Mouse (Mus musculus) CH12.LX (cell line): ENCODE results near the gene Fap. TPM values are rescaled to one million over a fixed set of nuclear protein-coding genes. Genes with fewer than 3 reads are reported as not detected.

ENCODE experiments used
- DNase-seq: peaks from one replicate; pipeline ENCODE4 v3.0.0-alpha.2; 2013; ENCODE audit errors: extremely low read depth
- H3K27ac ChIP-seq: 2 replicates; pipeline ENCODE4 v1.5.1; 2012; ENCODE audit warnings: low read depth, mild to moderate bottlenecking, control low read depth, moderate library complexity; ENCODE audit not compliant: insufficient read depth
- H3K27me3 ChIP-seq: replicated peaks from 2 replicates; pipeline ENCODE3; 2012; ENCODE audit warnings: inconsistent platforms
- H3K36me3 ChIP-seq, 2 experiments: replicated peaks in 1 of 2; 2 replicates each; pipeline versions ENCODE3 to v1.6.1; 2012; ENCODE audit warnings: inconsistent platforms in 1 of 2, low read length in 1 of 2, mild to moderate bottlenecking in 1 of 2, mixed read lengths in 1 of 2, moderate library complexity in 1 of 2; ENCODE audit not compliant: control insufficient read depth in 1 of 2, insufficient read depth in 1 of 2
- H3K4me1 ChIP-seq, 2 experiments: 2 replicates each; pipeline ENCODE4 v1.6.1; 2012; ENCODE audit warnings: inconsistent platforms in 1 of 2, moderate library complexity in 1 of 2; ENCODE audit not compliant: insufficient read depth in 2 of 2, control insufficient read depth in 1 of 2
- H3K4me2 ChIP-seq: 2 replicates; pipeline ENCODE4 v1.6.1; 2012; ENCODE audit warnings: low read depth, mild to moderate bottlenecking, control low read depth; ENCODE audit not compliant: poor library complexity, insufficient read depth, severe bottlenecking
- H3K4me3 ChIP-seq, 3 experiments: fragments of 150-350 bp in 1 of 3; sonication (generic) in 1 of 3; replicated peaks in 1 of 3; 2 replicates each; pipeline versions ENCODE3 to v1.5.1; 2011 to 2012; ENCODE audit warnings: low read depth in 2 of 3, low read length in 2 of 3, mild to moderate bottlenecking in 2 of 3, moderate library complexity in 2 of 3, control low read depth in 1 of 3, improper control_type of control experiment in 1 of 3, inconsistent platforms in 1 of 3, mixed read lengths in 1 of 3; ENCODE audit not compliant: poor library complexity in 1 of 3
- H3K79me2 ChIP-seq: replicated peaks from 2 replicates; pipeline ENCODE4 v1.6.1; 2012; ENCODE audit warnings: mild to moderate bottlenecking, moderate library complexity; ENCODE audit not compliant: control insufficient read depth, poor library complexity, insufficient read depth, severe bottlenecking; ENCODE audit errors: extremely low read depth
- H3K9ac ChIP-seq: 2 replicates; pipeline ENCODE4 v1.6.1; 2012; ENCODE audit warnings: low read depth, mild to moderate bottlenecking, control low read depth, moderate library complexity; ENCODE audit not compliant: insufficient read depth
- H3K9me3 ChIP-seq: replicated peaks from 2 replicates; pipeline ENCODE3; 2012; ENCODE audit warnings: low read length, inconsistent platforms, mixed read lengths
- BHLHE40 ChIP-seq: IDR thresholded peaks from 2 replicates; pipeline ENCODE4 v1.6.1; 2011; ENCODE audit warnings: mild to moderate bottlenecking, low read depth, low read length, improper control_type of control experiment
- CHD1 ChIP-seq: IDR thresholded peaks from 2 replicates; pipeline ENCODE4 v1.6.1; 2012; ENCODE audit warnings: low read depth, low read length, improper control_type of control experiment, inconsistent platforms
- CHD2 ChIP-seq: IDR thresholded peaks from 2 replicates; pipeline ENCODE4 v1.6.1; 2011; ENCODE audit warnings: low read length, improper control_type of control experiment
- CTCF ChIP-seq, 2 experiments: IDR thresholded peaks in 1 of 2; conservative IDR thresholded peaks in 1 of 2; 2 replicates each; pipeline ENCODE4 v1.5.1; 2011 to 2012; ENCODE audit warnings: low read depth in 2 of 2, low read length in 2 of 2, improper control_type of control experiment in 1 of 2, inconsistent platforms in 1 of 2, mild to moderate bottlenecking in 1 of 2, moderate library complexity in 1 of 2
- E2F4 ChIP-seq: IDR thresholded peaks from 2 replicates; pipeline ENCODE4 v1.6.1; 2011; ENCODE audit warnings: low read depth, low read length, improper control_type of control experiment; ENCODE audit not compliant: insufficient replicate concordance
- ELF1 ChIP-seq: IDR thresholded peaks from 2 replicates; pipeline ENCODE4 v1.6.1; 2014; ENCODE audit warnings: low read depth, mild to moderate bottlenecking, inconsistent platforms, low read length, improper control_type of control experiment
- EP300 ChIP-seq: IDR thresholded peaks from 2 replicates; pipeline ENCODE4 v1.6.1; 2011; ENCODE audit warnings: low read length, improper control_type of control experiment
- ETS1 ChIP-seq: conservative IDR thresholded peaks from 2 replicates; pipeline ENCODE4 v1.6.1; 2012; ENCODE audit warnings: low read depth, mild to moderate bottlenecking, inconsistent platforms, low read length, improper control_type of control experiment, moderate library complexity
- HCFC1 ChIP-seq: IDR thresholded peaks from 2 replicates; pipeline ENCODE4 v1.6.1; 2012; ENCODE audit warnings: low read depth, mild to moderate bottlenecking, inconsistent platforms, low read length, improper control_type of control experiment
- IRF4 ChIP-seq: IDR thresholded peaks from 2 replicates; pipeline ENCODE4 v1.6.1; 2014; ENCODE audit warnings: low read depth, mild to moderate bottlenecking, inconsistent platforms, low read length, improper control_type of control experiment
- JUN ChIP-seq: IDR thresholded peaks from 2 replicates; pipeline ENCODE4 v1.6.1; 2011; ENCODE audit warnings: low read depth, mild to moderate bottlenecking, low read length, improper control_type of control experiment, moderate library complexity; ENCODE audit not compliant: insufficient read depth
- JUND ChIP-seq: conservative IDR thresholded peaks from 2 replicates; pipeline ENCODE4 v1.6.1; 2011; ENCODE audit warnings: low read depth, low read length, improper control_type of control experiment
- KAT2A ChIP-seq: IDR thresholded peaks from 2 replicates; pipeline ENCODE4 v1.6.1; 2012; ENCODE audit warnings: low read length, improper control_type of control experiment, inconsistent platforms; ENCODE audit not compliant: insufficient replicate concordance
- MAFK ChIP-seq: IDR thresholded peaks from 2 replicates; pipeline ENCODE4 v1.6.1; 2011; ENCODE audit warnings: low read length, improper control_type of control experiment; ENCODE audit not compliant: insufficient replicate concordance
- MAX ChIP-seq: IDR thresholded peaks from 2 replicates; pipeline ENCODE4 v1.6.1; 2011; ENCODE audit warnings: low read length, improper control_type of control experiment
- MAZ ChIP-seq: IDR thresholded peaks from 2 replicates; pipeline ENCODE4 v1.6.1; 2012; ENCODE audit warnings: low read depth, mild to moderate bottlenecking, inconsistent platforms, low read length, improper control_type of control experiment, moderate library complexity
- MEF2A ChIP-seq: IDR thresholded peaks from 2 replicates; pipeline ENCODE4 v1.6.1; 2014; ENCODE audit warnings: low read depth, mild to moderate bottlenecking, inconsistent platforms, low read length, improper control_type of control experiment, borderline replicate concordance
- MXI1 ChIP-seq: IDR thresholded peaks from 2 replicates; pipeline ENCODE4 v1.6.1; 2011; ENCODE audit warnings: mild to moderate bottlenecking, low read depth, low read length, improper control_type of control experiment
- MYC ChIP-seq: IDR thresholded peaks from 2 replicates; pipeline ENCODE4 v1.6.1; 2011; ENCODE audit warnings: low read depth, mild to moderate bottlenecking, improper control_type of control experiment, low read length
- NELFE ChIP-seq: IDR thresholded peaks from 2 replicates; pipeline ENCODE4 v1.6.1; 2011; ENCODE audit warnings: low read depth, low read length, improper control_type of control experiment
- NRF1 ChIP-seq: IDR thresholded peaks from 2 replicates; pipeline ENCODE4 v1.6.1; 2014; ENCODE audit warnings: low read depth, mild to moderate bottlenecking, inconsistent platforms, low read length, improper control_type of control experiment, moderate library complexity
- PAX5 ChIP-seq: IDR thresholded peaks from 2 replicates; pipeline ENCODE4 v1.6.1; 2012; ENCODE audit warnings: low read length, inconsistent platforms, mixed read lengths
- POLR2A ChIP-seq: IDR thresholded peaks from 2 replicates; pipeline ENCODE4 v1.6.1; 2011; ENCODE audit warnings: low read depth, mild to moderate bottlenecking, improper control_type of control experiment, low read length
- POLR2AphosphoS2 ChIP-seq: IDR thresholded peaks from 2 replicates; pipeline ENCODE4 v1.6.1; 2011; ENCODE audit warnings: low read depth, low read length, improper control_type of control experiment
- RAD21 ChIP-seq: IDR thresholded peaks from 2 replicates; pipeline ENCODE4 v1.6.1; 2011; ENCODE audit warnings: low read depth, mild to moderate bottlenecking, low read length, improper control_type of control experiment, moderate library complexity
- RCOR1 ChIP-seq: conservative IDR thresholded peaks from 2 replicates; pipeline ENCODE4 v1.6.1; 2012; ENCODE audit warnings: low read depth, mild to moderate bottlenecking, inconsistent platforms, low read length, improper control_type of control experiment
- SIN3A ChIP-seq: IDR thresholded peaks from 2 replicates; pipeline ENCODE4 v1.6.1; 2012; ENCODE audit warnings: low read length, improper control_type of control experiment, inconsistent platforms
- SMC3 ChIP-seq: IDR thresholded peaks from 2 replicates; pipeline ENCODE4 v1.6.1; 2011; ENCODE audit warnings: low read depth, low read length, improper control_type of control experiment
- TBP ChIP-seq: conservative IDR thresholded peaks from 2 replicates; pipeline ENCODE4 v1.6.1; 2011; ENCODE audit warnings: low read depth, low read length, improper control_type of control experiment
- TCF12 ChIP-seq: IDR thresholded peaks from 2 replicates; pipeline ENCODE4 v1.6.1; 2014; ENCODE audit warnings: low read depth, mild to moderate bottlenecking, inconsistent platforms, low read length, improper control_type of control experiment
- UBTF ChIP-seq: IDR thresholded peaks from 2 replicates; pipeline ENCODE4 v1.6.1; 2012; ENCODE audit warnings: low read depth, mild to moderate bottlenecking, inconsistent platforms, low read length, improper control_type of control experiment, moderate library complexity
- USF1 ChIP-seq: IDR thresholded peaks from 2 replicates; pipeline ENCODE4 v1.6.1; 2014; ENCODE audit warnings: low read depth, mild to moderate bottlenecking, inconsistent platforms, low read length, improper control_type of control experiment
- USF2 ChIP-seq: conservative IDR thresholded peaks from 2 replicates; pipeline ENCODE4 v1.6.1; 2011; ENCODE audit warnings: low read depth, low read length, improper control_type of control experiment
- ZC3H11A ChIP-seq: IDR thresholded peaks from 2 replicates; pipeline ENCODE4 v1.6.1; 2012; ENCODE audit warnings: low read depth, mild to moderate bottlenecking, inconsistent platforms, low read length, improper control_type of control experiment
- ZKSCAN1 ChIP-seq: IDR thresholded peaks from 2 replicates; pipeline ENCODE4 v1.6.1; 2012; ENCODE audit warnings: low read depth, inconsistent platforms, low read length, improper control_type of control experiment, borderline replicate concordance
- ZMIZ1 ChIP-seq: IDR thresholded peaks from 2 replicates; pipeline ENCODE4 v1.6.1; 2012; ENCODE audit warnings: low read depth, mild to moderate bottlenecking, inconsistent platforms, low read length, improper control_type of control experiment
- ZNF384 ChIP-seq: IDR thresholded peaks from 2 replicates; pipeline ENCODE4 v1.6.1; 2012; ENCODE audit warnings: low read depth, low read length, improper control_type of control experiment, inconsistent platforms
- dilution Hi-C: fragments of 300-500 bp; cut with MboI; formaldehyde crosslinking; loops from 2 replicates; pipeline ENCODE4 v1.14.3; 2020; ENCODE audit warnings: low sequenced_read_pairs; ENCODE audit not compliant: extremely low pct_unique_long_range_greater_than_20kb, extremely low pct_ligation_motif_present
- in situ Hi-C: fragments of 300-500 bp; cut with MboI; formaldehyde crosslinking; loops from 3 replicates; pipeline ENCODE4 v1.14.3; 2019; ENCODE audit warnings: low sequenced_read_pairs, low pct_ligation_motif_present, low pct_unique_long_range_greater_than_20kb, mixed read lengths
- polyA plus RNA-seq: library from polyadenylated mRNA; unstranded; fragments of >175 nt; gene quantifications from 2 replicates; pipeline ENCODE4 v1.2.1, GENCODE M21; 2012; ENCODE audit warnings: low read depth; ENCODE audit not compliant: insufficient read length
- total RNA-seq, 2 experiments: library from RNA; depleted of rRNA; stranded (reverse); fragments of 300-350 nt in 1 of 2; fragments of >200 nt in 1 of 2; gene quantifications; 2 replicates each; pipeline ENCODE4 v1.2.3; 2012 to 2014

Gene Fap
- total and polyA plus RNA-seq, 3 experiments, result 0.15 TPM; not detected in 2

- Histone ChIP-seq H3K79me2 (no peaks in the 10 kb centered on the region), H3K4me2 (peak overlapping the region; percentile 87), H3K4me1 (peaks cover 20 to 38% of the 10 kb centered on the region in 2 experiments), H3K4me3 (peak overlapping the region; percentile 41 to 60 (median 44)), H3K9me3 (peaks cover 8% of the 10 kb centered on the region), H3K27me3 (no peaks in the 10 kb centered on the region), H3K9ac (peak overlapping the region; percentile 92), H3K36me3 (peaks cover 0 to 6% of the 10 kb centered on the region in 2 experiments), H3K27ac (peak overlapping the region; percentile 97)
- in situ Hi-C loops, result loop anchor here (5.0 to 25.0 kb wide), 2 partner anchors 168 to 472 kb away; no protein-coding TSS in a partner anchor
- DNase-seq, result peak; percentile 77
- dilution Hi-C loops, result no loop called here
- TF ChIP-seq USF2 (no peak), EP300 (peak; percentile 55; the same call in 1 of the 2 replicates), MEF2A (no peak; the same call in 1 of the 2 replicates), CHD1 (peak; percentile 88; the same call in 1 of the 2 replicates), MAFK (peak; percentile 72; the same call in 1 of the 2 replicates), SIN3A (0 out of 2 replicates have a peak, but pooled peaks have one; percentile 17), JUN (peak; percentile 65), NRF1 (no peak), SMC3 (no peak), PAX5 (no peak), NELFE (peak; percentile 54; the same call in 1 of the 2 replicates), ELF1 (no peak), MXI1 (0 out of 2 replicates have a peak, but pooled peaks have one; percentile 32), TBP (peak; percentile 48; the same call in 1 of the 2 replicates), UBTF (no peak), CTCF (conservative IDR thresholded peaks at IDR 0.05 in 1 of 2, IDR thresholded peaks at IDR 0.05 in 1 of 2; ENCODE audit: low read depth in 2 of 2, low read length in 2 of 2) (no peak), ZNF384 (peak; percentile 94), E2F4 (no peak), MAZ (no peak), MYC (0 out of 2 replicates have a peak, but pooled peaks have one; percentile 41), POLR2A (peak; percentile 26), CHD2 (peak; percentile 25; the same call in 1 of the 2 replicates), RAD21 (no peak), MAX (peak; percentile 51), RCOR1 (no peak; the same call in none of the 2 replicates), ZC3H11A (no peak), KAT2A (no peak), USF1 (no peak), BHLHE40 (peak; percentile 97), TCF12 (peak; percentile 67), ETS1 (peak; percentile 74), ZKSCAN1 (no peak), IRF4 (peak; percentile 84; the same call in 1 of the 2 replicates), HCFC1 (peak; percentile 10), JUND (peak; percentile 54), POLR2AphosphoS2 (peak; percentile 71; the same call in 1 of the 2 replicates), ZMIZ1 (peak; percentile 56; the same call in 1 of the 2 replicates)
Measured at GRCm38 (mm10) chr2:62459241-62460174, 114.4 kb downstream of the Fap start.
